Mouse (Mus musculus) ES-E14 (cell line): ENCODE results near the gene Ina.

Experiments used
- CHD2 ChIP-seq: IDR thresholded peaks from 2 replicates; pipeline ENCODE4 v1.6.1; 2014; ENCODE audit warnings: mild to moderate bottlenecking, low read depth, low read length, inconsistent platforms
- HCFC1 ChIP-seq: IDR thresholded peaks from 2 replicates; pipeline ENCODE4 v1.6.1; 2012; ENCODE audit warnings: low read length, inconsistent platforms, borderline replicate concordance; ENCODE audit not compliant: insufficient read depth
- MAFK ChIP-seq: IDR thresholded peaks from 2 replicates; pipeline ENCODE4 v1.6.1; 2014; ENCODE audit warnings: mild to moderate bottlenecking, low read depth, low read length, inconsistent platforms; ENCODE audit not compliant: insufficient read depth
- ZC3H11A ChIP-seq: IDR thresholded peaks from 2 replicates; pipeline ENCODE4 v1.6.1; 2012; ENCODE audit warnings: low read depth, mild to moderate bottlenecking, inconsistent platforms, low read length, borderline replicate concordance
- ZNF384 ChIP-seq: IDR thresholded peaks from 2 replicates; pipeline ENCODE4 v1.6.1; 2012; ENCODE audit warnings: low read depth, low read length, inconsistent platforms

- TF ChIP-seq HCFC1 (no peak), ZNF384 (no peak), MAFK (no peak), ZC3H11A (no peak), CHD2 (no peak)
Observed at GRCm38 (mm10) chr19:47049061-47049460, 34.6 kb downstream of the Ina start.
